Mouse (Mus musculus) cerebellum, postnatal 36 days (tissue): ENCODE measurements at regions not wholly inside any gene's neighbourhood (a gene's known extent, or its start where the extent isn't known, plus 50 kb on each side); places are given as distances from the start of the nearest gene placed in this dataset.

ENCODE experiments used
- DNase-seq, 2 experiments: peaks; one replicate each; pipeline ENCODE4 v3.0.0; 2021 to 2022; ENCODE audit warnings: mixed read lengths in 2 of 2

- DNase-seq = no peak
Measured at GRCm38 (mm10) chr9:60931290-60931689, 136.9 kb downstream of the Uaca start.

GRCm38 (mm10) chr9:60936937-60937336, 142.6 kb downstream of the Uaca start:
- DNase-seq = no peak

GRCm38 (mm10) chr9:60939858-60940804, 145.8 kb downstream of the Uaca start:
- DNase-seq = peak; percentile 35 to 51

- no peak for DNase-seq
Measured at GRCm38 (mm10) chr9:60947363-60947762, 153.0 kb downstream of the Uaca start.

- no peak for DNase-seq
Measured at GRCm38 (mm10) chr9:60948531-60949070, 154.3 kb downstream of the Uaca start.

GRCm38 (mm10) chr9:60950161-60950560, 155.8 kb downstream of the Uaca start:
- peak in 1 of 2 experiments; percentile 7 for DNase-seq

- DNase-seq = peak; percentile 37 to 55
Measured at GRCm38 (mm10) chr9:60951071-60951561, 156.8 kb downstream of the Uaca start.

GRCm38 (mm10) chr9:60957438-60957837, 163.1 kb downstream of the Uaca start:
- DNase-seq = no peak

- DNase-seq = no peak
Measured at GRCm38 (mm10) chr9:60959537-60959936, 165.2 kb downstream of the Uaca start.

- DNase-seq = no peak
Measured at GRCm38 (mm10) chr9:60962086-60962485, 167.7 kb downstream of the Uaca start.

GRCm38 (mm10) chr9:60965641-60966040, 171.3 kb downstream of the Uaca start:
- no peak for DNase-seq

GRCm38 (mm10) chr9:60968281-60969031, 174.1 kb downstream of the Uaca start:
- DNase-seq = peak; percentile 18 to 32

- no peak for DNase-seq
Measured at GRCm38 (mm10) chr9:60972201-60972910, 178.0 kb downstream of the Uaca start.

GRCm38 (mm10) chr9:60974546-60974945, 180.2 kb downstream of the Uaca start:
- no peak for DNase-seq

- no peak for DNase-seq
Measured at GRCm38 (mm10) chr9:60982383-60983085, 188.2 kb downstream of the Uaca start.

GRCm38 (mm10) chr9:60983246-60983645, 188.9 kb downstream of the Uaca start:
- no peak for DNase-seq

GRCm38 (mm10) chr9:60988113-60988512, 193.8 kb downstream of the Uaca start:
- no peak for DNase-seq

- DNase-seq = peak in 1 of 2 experiments; percentile 8
Measured at GRCm38 (mm10) chr9:60989670-60990391, 195.5 kb downstream of the Uaca start.

GRCm38 (mm10) chr9:60991509-60991908, 197.2 kb downstream of the Uaca start:
- DNase-seq = no peak

GRCm38 (mm10) chr9:60993661-60994060, 199.3 kb downstream of the Uaca start:
- no peak for DNase-seq

GRCm38 (mm10) chr9:60995096-60995495, 200.8 kb downstream of the Uaca start:
- no peak for DNase-seq
